Mouse (Mus musculus) limb, embryonic 14.5 days (tissue): ENCODE results near the gene Tmtc2. TPM values are rescaled to one million over a fixed set of nuclear protein-coding genes. Genes with fewer than 3 reads are reported as not detected.
"Not testable (repeated sequence)": the region's sequence is repeated elsewhere in the genome, so short reads cannot be mapped to it uniquely, and the experiment has no call there.

Source experiments
- ATAC-seq: fragments of 200-750 bp; cut with Nextera tagmentation; 2 replicates; pipeline ENCODE4 v1.8.0; 2017; ENCODE audit warnings: low read depth, moderate number of reproducible peaks, moderate TSS enrichment; ENCODE audit not compliant: low FRiP score
- DNase-seq: peaks from one replicate; pipeline ENCODE4 v3.0.0-alpha.2; 2015; ENCODE audit warnings: low spot score
- H3K27ac ChIP-seq: fragments of 300-500 bp; sonication (generic); replicated peaks from 2 replicates; pipeline ENCODE4 v1.5.1; 2014; ENCODE audit warnings: low read depth, mild to moderate bottlenecking, low read length, moderate library complexity, mixed read lengths
- H3K27me3 ChIP-seq: fragments of 300-500 bp; sonication (generic); 2 replicates; pipeline ENCODE4 v1.6.1; 2014; ENCODE audit warnings: low read length, mixed read lengths; ENCODE audit not compliant: control insufficient read depth, insufficient read depth
- H3K36me3 ChIP-seq: fragments of 300-500 bp; sonication (generic); 2 replicates; pipeline ENCODE4 v1.6.1; 2014; ENCODE audit warnings: mild to moderate bottlenecking, low read length, moderate library complexity, mixed read lengths; ENCODE audit not compliant: control insufficient read depth, insufficient read depth
- H3K4me1 ChIP-seq: fragments of 300-500 bp; sonication (generic); 2 replicates; pipeline ENCODE4 v1.6.1; 2014; ENCODE audit warnings: antibody characterized with exemption, low read length, mixed read lengths; ENCODE audit not compliant: control insufficient read depth, insufficient read depth
- H3K4me2 ChIP-seq: fragments of 300-500 bp; sonication (generic); replicated peaks from 2 replicates; pipeline ENCODE4 v1.6.1; 2014; ENCODE audit warnings: low read depth, mild to moderate bottlenecking, low read length, moderate library complexity; ENCODE audit not compliant: severe bottlenecking
- H3K4me3 ChIP-seq: fragments of 300-500 bp; sonication (generic); replicated peaks from 2 replicates; pipeline ENCODE4 v1.5.1; 2014; ENCODE audit warnings: low read length
- H3K9ac ChIP-seq: fragments of 300-500 bp; sonication (generic); 2 replicates; pipeline ENCODE4 v1.6.1; 2014; ENCODE audit warnings: mild to moderate bottlenecking, low read depth, low read length, moderate library complexity; ENCODE audit not compliant: severe bottlenecking
- H3K9me3 ChIP-seq: fragments of 300-500 bp; sonication (generic); 2 replicates; pipeline ENCODE4 v1.6.1; 2016; ENCODE audit warnings: low read length; ENCODE audit not compliant: control insufficient read depth
- POLR2A ChIP-seq: fragments of 200-500 bp; IDR thresholded peaks from 2 replicates; pipeline ENCODE4 v1.8.0; 2012; ENCODE audit warnings: inconsistent platforms, mild to moderate bottlenecking, moderate library complexity, borderline replicate concordance; ENCODE audit not compliant: insufficient read depth, insufficient read length; ENCODE audit errors: extremely low read depth
- WGBS: fragments of 180-500 bp; shearing (Covaris S2); extraction: QIAGEN DNeasy Blood & Tissue Kit; methylation state at CpG from one replicate; pipeline ENCODE4 v1.1.7; 2014; 5-methylcytosine and 5-hydroxymethylcytosine counted together
- polyA plus RNA-seq, 2 experiments: library from polyadenylated mRNA; depleted of rRNA in 1 of 2; stranded (reverse) in 1 of 2; unstranded in 1 of 2; fragments of >200 nt; fragmentation: Nextera tagmentation in 1 of 2; extraction: Ambion mirVana in 1 of 2; gene quantifications; 2 replicates each; pipeline versions ENCODE4 v1.2.1 to v1.2.3; 2012 to 2014

Tmtc2 gene
- polyA plus RNA-seq, 2 experiments: 16.5 to 25.0 TPM

DNA sequence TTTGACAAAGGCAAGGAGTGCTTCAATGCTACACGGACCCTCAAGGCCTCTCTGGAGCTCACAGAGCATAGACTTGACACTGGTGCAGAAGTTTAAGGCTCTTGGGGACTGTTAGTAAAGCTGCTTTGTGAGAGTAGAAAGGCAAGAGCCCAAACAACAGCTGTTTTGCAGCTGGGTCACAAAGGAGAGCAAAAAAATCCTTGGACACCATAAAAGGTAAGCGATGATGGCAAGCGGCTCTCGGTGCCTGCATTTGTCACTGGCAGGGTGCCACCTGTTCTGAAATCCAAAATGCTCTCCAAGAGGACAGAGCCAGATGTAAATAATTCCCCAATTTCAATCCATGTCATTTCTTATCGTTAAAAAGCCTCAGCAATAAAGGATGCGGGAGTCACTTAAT is 290.1 kb downstream of the Tmtc2 start:
- Histone ChIP-seq H3K4me3 (no peak overlapping the region), H3K36me3 (no peaks in the 10 kb centered on the region), H3K27me3 (no peaks in the 10 kb centered on the region), H3K9ac (no peak overlapping the region), H3K4me2 (no peak overlapping the region), H3K4me1 (peaks cover 4% of the 10 kb centered on the region; the same call in 1 of the 2 replicates), H3K27ac (no peak overlapping the region), H3K9me3 (no peaks in the 10 kb centered on the region)
- TF ChIP-seq POLR2A: no peak
- ATAC-seq (peak; percentile 41; the same call in 1 of the 2 replicates), DNase-seq (peak; percentile 47)
- 19% methylated on average over 6 of the region's 6 CpGs for whole genome bisulfite sequencing

DNA sequence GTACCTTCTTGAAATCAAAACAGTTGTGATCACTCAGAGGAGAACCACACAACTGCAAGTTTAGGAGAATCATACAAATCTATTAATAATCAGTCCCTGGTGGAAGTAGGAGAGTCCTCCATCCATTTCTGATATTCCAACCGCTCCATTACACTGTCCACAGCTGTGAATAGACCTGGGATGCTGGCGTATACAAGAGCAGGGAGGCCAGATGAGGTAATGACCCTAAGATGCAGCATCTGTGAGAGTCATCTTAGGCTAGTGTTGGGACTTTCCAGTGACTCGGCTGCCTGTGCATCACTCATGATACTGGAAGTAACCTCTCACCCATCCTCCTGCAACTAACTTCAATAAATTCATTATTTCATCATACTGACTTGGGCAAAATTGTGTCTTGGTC is 293.3 kb downstream of the Tmtc2 start:
- Histone ChIP-seq H3K27ac (no peak overlapping the region), H3K4me1 (peaks cover 4% of the 10 kb centered on the region; the same call in 1 of the 2 replicates), H3K36me3 (no peaks in the 10 kb centered on the region), H3K4me3 (no peak overlapping the region), H3K4me2 (no peak overlapping the region), H3K27me3 (no peaks in the 10 kb centered on the region), H3K9me3 (no peaks in the 10 kb centered on the region), H3K9ac (no peak overlapping the region)
- WGBS: 90% methylated on average over 3 of the region's 3 CpGs
- TF ChIP-seq POLR2A: no peak
- ATAC-seq (no peak), DNase-seq (no peak)

DNA sequence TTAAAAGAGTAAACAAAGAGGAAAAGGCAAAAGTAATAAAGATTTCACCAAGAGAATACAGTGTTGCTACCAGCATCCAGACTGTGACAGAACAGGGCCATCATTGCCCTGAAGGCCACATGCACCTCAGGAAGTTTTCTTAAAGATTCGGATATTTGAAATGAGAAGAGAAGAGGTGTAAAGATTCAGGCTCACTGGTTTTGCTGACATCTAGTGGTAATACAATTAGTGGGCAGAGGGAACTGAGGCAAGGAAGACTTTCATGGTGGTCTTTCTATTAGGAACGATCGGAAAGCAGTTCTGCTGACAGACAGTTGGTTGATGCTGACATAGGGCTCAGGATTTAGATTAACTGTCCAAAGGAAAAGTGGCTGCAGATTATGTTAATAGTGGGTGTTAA is 314.2 kb downstream of the Tmtc2 start:
- Histone ChIP-seq H3K9ac (no peak overlapping the region), H3K4me2 (no peak overlapping the region), H3K9me3 (no peaks in the 10 kb centered on the region), H3K36me3 (no peaks in the 10 kb centered on the region), H3K4me1 (no peaks in the 10 kb centered on the region), H3K27ac (no peak overlapping the region), H3K27me3 (no peaks in the 10 kb centered on the region), H3K4me3 (no peak overlapping the region)
- TF ChIP-seq POLR2A: no peak
- 54% methylated on average over 3 of the region's 3 CpGs for WGBS
- no peak for DNase-seq
- no peak for ATAC-seq

DNA sequence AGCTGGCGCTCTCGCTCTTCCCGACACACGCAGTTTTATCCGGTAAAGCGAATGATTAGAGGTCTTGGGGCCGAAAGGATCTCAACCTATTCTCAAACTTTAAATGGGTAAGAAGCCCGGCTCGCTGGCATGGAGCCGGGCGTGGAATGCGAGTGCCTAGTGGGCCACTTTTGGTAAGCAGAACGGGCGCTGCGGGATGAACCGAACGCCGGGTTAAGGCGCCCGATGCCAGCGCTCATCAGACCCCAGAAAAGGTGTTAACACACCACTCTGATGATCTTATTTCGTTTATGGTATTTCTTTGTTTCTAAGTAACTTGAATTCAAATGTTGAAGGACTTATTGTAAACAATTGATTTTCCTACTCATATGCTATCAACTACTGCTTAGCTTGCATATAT is 336.0 kb downstream of the Tmtc2 start:
- H3K4me2 ChIP-seq, H3K4me1 ChIP-seq, H3K9ac ChIP-seq, H3K4me3 ChIP-seq, H3K27me3 ChIP-seq, H3K27ac ChIP-seq, H3K36me3 ChIP-seq, H3K9me3 ChIP-seq, ATAC-seq: not testable (repeated sequence)
- peak; percentile 31 for DNase-seq
- 90% methylated on average over 22 of the region's 22 CpGs for WGBS

DNA sequence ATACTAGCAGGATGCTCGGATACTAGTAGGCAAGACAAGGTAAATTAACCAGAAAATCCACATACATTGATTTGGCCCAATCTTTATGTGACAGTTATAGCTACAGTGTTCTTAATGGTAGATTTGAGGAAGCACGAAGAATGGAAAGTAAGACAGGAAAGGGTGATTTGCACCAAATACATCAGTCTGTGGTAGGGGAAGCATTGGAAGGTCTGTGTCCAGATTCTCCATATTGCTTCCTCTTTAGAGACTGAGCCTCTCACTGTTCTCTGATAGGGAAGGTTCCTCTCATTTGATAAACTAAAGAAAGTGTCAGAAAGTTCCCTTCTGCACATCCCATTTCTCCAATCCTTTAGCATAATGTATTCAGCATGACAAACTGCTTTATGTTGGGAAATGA is 341.4 kb downstream of the Tmtc2 start:
- Histone ChIP-seq H3K27ac (no peak overlapping the region), H3K9me3 (no peaks in the 10 kb centered on the region), H3K36me3 (no peaks in the 10 kb centered on the region), H3K4me2 (no peak overlapping the region), H3K27me3 (no peaks in the 10 kb centered on the region), H3K4me3 (no peak overlapping the region), H3K4me1 (no peaks in the 10 kb centered on the region), H3K9ac (no peak overlapping the region)
- 90% methylated on average over 2 of the region's 2 CpGs for WGBS
- no peak for TF ChIP-seq POLR2A
- DNase-seq (no peak), ATAC-seq (no peak)

DNA sequence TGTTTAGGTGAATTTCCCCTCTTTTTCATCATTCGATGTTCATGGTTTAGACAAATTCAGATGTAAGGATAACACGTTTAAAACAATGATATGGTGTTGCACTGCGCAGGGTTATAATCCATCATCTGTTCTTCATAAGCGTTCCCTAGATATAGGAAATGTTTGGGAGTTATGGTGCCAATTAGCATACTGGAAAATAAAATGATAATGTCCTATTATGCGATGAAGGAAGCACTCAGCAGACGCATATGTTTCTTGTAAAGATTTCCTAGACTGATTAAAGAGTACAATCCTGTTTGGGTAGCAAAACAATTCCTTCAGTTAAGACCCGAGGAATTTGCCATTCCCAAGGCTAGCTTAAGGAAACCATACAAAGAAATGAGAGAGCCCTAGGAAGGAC is 343.8 kb downstream of the Tmtc2 start:
- Histone ChIP-seq H3K4me3 (no peak overlapping the region), H3K9me3 (no peaks in the 10 kb centered on the region), H3K4me1 (no peaks in the 10 kb centered on the region), H3K4me2 (no peak overlapping the region), H3K36me3 (no peaks in the 10 kb centered on the region), H3K27me3 (no peaks in the 10 kb centered on the region), H3K27ac (no peak overlapping the region), H3K9ac (no peak overlapping the region)
- ATAC-seq: no peak
- WGBS: 52% methylated on average over 7 of the region's 7 CpGs
- DNase-seq: no peak
- no peak for TF ChIP-seq POLR2A
